8 mouse cellular contexts compared by ENCODE assay signal in genomic region chr7:82715210-82715911, GRCm38 (mm10).
A peak's percentile ranks its signal among the peaks of the same experiment; 100 is the strongest.
DNase-seq lines count a peak whose midpoint lies in the region; ATAC-seq and TF ChIP-seq lines count a peak whose summit lies in the region.

No protein-coding gene starts in this region.

- H3K9me3 ChIP-seq in heart, postnatal 0 days (replicated peaks; ENCODE audit: control insufficient read depth, low read length) = no peaks in the 10 kb centered on the region
- H3K9me3 ChIP-seq in kidney, postnatal 0 days (replicated peaks; ENCODE audit: low read length) = no peaks in the 10 kb centered on the region
- H3K9me3 ChIP-seq in liver, postnatal 0 days (ENCODE audit: low read length) = no peaks in the 10 kb centered on the region
- H3K9me3 ChIP-seq in neural tube, embryonic 13.5 days = no peaks in the 10 kb centered on the region

- no peak overlapping the region for H3K9ac ChIP-seq in heart, postnatal 0 days (replicated peaks; ENCODE audit: low read depth, low read length)
- H3K9ac ChIP-seq in kidney, postnatal 0 days (ENCODE audit: low read depth, low read length) = no peak overlapping the region
- H3K9ac ChIP-seq in liver, postnatal 0 days (replicated peaks) = no peak overlapping the region
- H3K9ac ChIP-seq in neural tube, embryonic 13.5 days = peak overlapping the region; percentile 59

- TF ChIP-seq CTCF in heart, postnatal 0 days (IDR thresholded peaks at IDR 0.05; ENCODE audit: low read depth) = peak; percentile 65
- peak; percentile 79 for TF ChIP-seq CTCF in kidney, postnatal 0 days (IDR thresholded peaks at IDR 0.05; ENCODE audit: low read depth)
- TF ChIP-seq CTCF in liver, postnatal 0 days (IDR thresholded peaks at IDR 0.05; ENCODE audit: low read depth) = peak; percentile 68

- ATAC-seq in heart, postnatal 0 days (ENCODE audit: insufficient read depth, low read depth) = peak; percentile 27
- ATAC-seq in kidney, postnatal 0 days (replicated peaks; ENCODE audit: low FRiP score, low read depth) = peak; percentile 77
- peak; percentile 55; the same call in 1 of the 2 replicates for ATAC-seq in liver, postnatal 0 days
- peak; percentile 93 for ATAC-seq in neural tube, embryonic 13.5 days (ENCODE audit: low read depth)
- ATAC-seq in erythroblast, adult 5-6 weeks (replicated peaks; ENCODE audit: low FRiP score, poor library complexity, severe bottlenecking) = no peak

- H3K27ac ChIP-seq in heart, postnatal 0 days (ENCODE audit: low read depth) = no peak overlapping the region
- H3K27ac ChIP-seq in kidney, postnatal 0 days = no peak overlapping the region
- no peak overlapping the region for H3K27ac ChIP-seq in liver, postnatal 0 days (ENCODE audit: low read depth)
- H3K27ac ChIP-seq in neural tube, embryonic 13.5 days (replicated peaks) = peak overlapping the region; percentile 84

- peaks cover 6% of the 10 kb centered on the region; the same call in 1 of the 2 replicates for H3K4me1 ChIP-seq in heart, postnatal 0 days (ENCODE audit: control insufficient read depth, insufficient read depth)
- H3K4me1 ChIP-seq in kidney, postnatal 0 days (replicated peaks; ENCODE audit: insufficient read depth, low read length) = 0 out of 2 replicates have a peak, but pooled peaks cover 4% of the 10 kb centered on the region
- H3K4me1 ChIP-seq in liver, postnatal 0 days (ENCODE audit: insufficient read depth) = no peaks in the 10 kb centered on the region
- H3K4me1 ChIP-seq in neural tube, embryonic 13.5 days (replicated peaks) = peaks cover 36% of the 10 kb centered on the region

- peak; percentile 46 to 62 for DNase-seq in B cell, adult 2 months
- peak; percentile 58 for DNase-seq in T-cell, adult 2 months (ENCODE audit: low spot score)
- DNase-seq in embryo, embryonic 11 days = peak; percentile 86
- peak; percentile 79 for DNase-seq in heart, postnatal 0 days (ENCODE audit: low spot score)
- DNase-seq in kidney, postnatal 0 days (ENCODE audit: low spot score) = peak; percentile 91
- DNase-seq in liver, postnatal 0 days = peak; percentile 28

- H3K4me2 ChIP-seq in heart, postnatal 0 days (ENCODE audit: low read depth, low read length) = no peak overlapping the region
- no peak overlapping the region for H3K4me2 ChIP-seq in kidney, postnatal 0 days (ENCODE audit: low read length)
- H3K4me2 ChIP-seq in liver, postnatal 0 days (ENCODE audit: low read depth, low read length) = no peak overlapping the region
- peak overlapping the region; percentile 19 for H3K4me2 ChIP-seq in neural tube, embryonic 13.5 days

- 35% methylated on average over 7 of the region's 7 CpGs for WGBS in heart, postnatal 0 days
- 22% methylated on average over 7 of the region's 7 CpGs for WGBS in kidney, postnatal 0 days
- 58% methylated on average over 7 of the region's 7 CpGs for WGBS in liver, postnatal 0 days (ENCODE audit: insufficient replicate concordance)
- 37% methylated on average over 7 of the region's 7 CpGs for WGBS in neural tube, embryonic 13.5 days

- TF ChIP-seq EP300 in heart, postnatal 0 days (IDR thresholded peaks at IDR 0.05; ENCODE audit: low read depth) = no peak
- no peak for TF ChIP-seq EP300 in liver, postnatal 0 days (IDR thresholded peaks at IDR 0.05; ENCODE audit: low read depth)

- H3K27me3 ChIP-seq in heart, postnatal 0 days (ENCODE audit: control insufficient read depth, insufficient read depth, low read length) = no peaks in the 10 kb centered on the region
- no peaks in the 10 kb centered on the region for H3K27me3 ChIP-seq in kidney, postnatal 0 days (ENCODE audit: insufficient read depth, low read length)
- H3K27me3 ChIP-seq in liver, postnatal 0 days (ENCODE audit: insufficient read depth, low read length) = no peaks in the 10 kb centered on the region
- no peaks in the 10 kb centered on the region for H3K27me3 ChIP-seq in neural tube, embryonic 13.5 days

- H3K36me3 ChIP-seq in heart, postnatal 0 days (replicated peaks; ENCODE audit: control insufficient read depth, insufficient read depth, low read length) = peaks cover 4% of the 10 kb centered on the region; the same call in 1 of the 2 replicates
- H3K36me3 ChIP-seq in kidney, postnatal 0 days (ENCODE audit: insufficient read depth, low read length) = no peaks in the 10 kb centered on the region
- peaks cover 8% of the 10 kb centered on the region for H3K36me3 ChIP-seq in liver, postnatal 0 days (replicated peaks; ENCODE audit: insufficient read depth, low read length)
- H3K36me3 ChIP-seq in neural tube, embryonic 13.5 days = no peaks in the 10 kb centered on the region

- no peak overlapping the region for H3K4me3 ChIP-seq in heart, postnatal 0 days (ENCODE audit: low read depth, low read length)
- no peak overlapping the region for H3K4me3 ChIP-seq in kidney, postnatal 0 days (replicated peaks; ENCODE audit: low read depth, low read length)
- H3K4me3 ChIP-seq in liver, postnatal 0 days (ENCODE audit: low read depth, low read length) = no peak overlapping the region
- no peak overlapping the region for H3K4me3 ChIP-seq in neural tube, embryonic 13.5 days

Comparison
In these comparisons a context has a peak if more than half of its experiments do, and no peak if none do; other contexts are left out.
1. DNase-seq: peak in every context shown above with its lines; median percentile 91 in kidney, postnatal 0 days; 86 in embryo, embryonic 11 days; 79 in heart, postnatal 0 days; 58 in T-cell, adult 2 months; 54 in B cell, adult 2 months; 28 in liver, postnatal 0 days.